Mouse (Mus musculus) heart, embryonic 16.5 days (tissue): ENCODE data around the gene Fmn2. TPM values are rescaled to one million over a fixed set of nuclear protein-coding genes. Genes with fewer than 3 reads are reported as not detected.

Experiments used
- ATAC-seq: fragments of 200-750 bp; cut with Nextera tagmentation; replicated peaks from 2 replicates; pipeline ENCODE4 v1.8.0; 2017; ENCODE audit warnings: moderate number of reproducible peaks; ENCODE audit not compliant: insufficient read depth, low FRiP score; ENCODE audit errors: extremely low read depth
- H3K27ac ChIP-seq: fragments of 300-500 bp; sonication (generic); 2 replicates; pipeline ENCODE4 v1.5.1; 2014; ENCODE audit warnings: mild to moderate bottlenecking, low read length, control low read depth, moderate library complexity
- H3K27me3 ChIP-seq: fragments of 300-500 bp; sonication (generic); 2 replicates; pipeline ENCODE4 v1.6.1; 2014; ENCODE audit warnings: low read length, mixed read lengths; ENCODE audit not compliant: control insufficient read depth, insufficient read depth
- H3K36me3 ChIP-seq: fragments of 300-500 bp; sonication (generic); 2 replicates; pipeline ENCODE4 v1.6.1; 2014; ENCODE audit not compliant: control insufficient read depth, insufficient read depth
- H3K4me1 ChIP-seq: fragments of 300-500 bp; sonication (generic); 2 replicates; pipeline ENCODE4 v1.6.1; 2014; ENCODE audit warnings: low read length, mixed read lengths; ENCODE audit not compliant: control insufficient read depth, insufficient read depth
- H3K4me2 ChIP-seq: fragments of 300-500 bp; sonication (generic); 2 replicates; pipeline ENCODE4 v1.6.1; 2014; ENCODE audit warnings: low read depth, mild to moderate bottlenecking, control low read depth, low read length
- H3K4me3 ChIP-seq: fragments of 300-500 bp; sonication (generic); 2 replicates; pipeline ENCODE4 v1.5.1; 2014; ENCODE audit warnings: mild to moderate bottlenecking, control low read depth, low read length
- H3K9ac ChIP-seq: fragments of 300-500 bp; sonication (generic); 2 replicates; pipeline ENCODE4 v1.6.1; 2014; ENCODE audit warnings: low read length, control low read depth
- H3K9me3 ChIP-seq: fragments of 300-500 bp; sonication (generic); replicated peaks from 2 replicates; pipeline ENCODE4 v1.6.1; 2016; ENCODE audit warnings: low read length; ENCODE audit not compliant: control insufficient read depth
- WGBS: fragments of 180-500 bp; shearing (Covaris S2); extraction: QIAGEN DNeasy Blood & Tissue Kit; methylation state at CpG from one replicate; pipeline ENCODE4 v1.1.7; 2014; 5-methylcytosine and 5-hydroxymethylcytosine counted together
- polyA plus RNA-seq: library from polyadenylated mRNA; unstranded; fragments of >200 nt; fragmentation: Nextera tagmentation; extraction: Ambion mirVana; gene quantifications from 2 replicates; pipeline ENCODE4 v1.2.1, GENCODE M21; 2015

Fmn2 gene
- polyA plus RNA-seq, 1 experiment from 2014 or later = 0.25 TPM

DNA sequence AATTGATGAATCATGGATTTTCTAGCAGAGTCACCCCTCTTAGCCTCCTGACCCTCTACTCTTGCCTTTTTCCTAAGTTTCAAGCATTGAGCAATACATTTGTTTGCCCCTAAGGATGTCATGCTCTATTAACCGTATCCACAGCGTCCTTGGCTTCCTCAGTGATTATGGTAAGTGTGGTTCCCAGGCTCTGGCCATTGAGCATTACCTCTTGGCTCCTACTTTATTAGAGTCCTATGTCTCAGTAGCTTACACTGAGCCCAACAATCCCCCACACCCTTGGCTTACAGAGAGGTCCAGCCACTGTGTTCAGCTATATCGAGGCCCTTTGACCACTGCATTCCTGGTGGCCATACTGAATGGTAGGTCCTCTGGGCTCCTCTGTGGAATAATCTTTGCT is 265.2 kb downstream of the Fmn2 start:
- no peak for ATAC-seq
- WGBS = 85% methylated on average over 3 of the region's 3 CpGs

DNA sequence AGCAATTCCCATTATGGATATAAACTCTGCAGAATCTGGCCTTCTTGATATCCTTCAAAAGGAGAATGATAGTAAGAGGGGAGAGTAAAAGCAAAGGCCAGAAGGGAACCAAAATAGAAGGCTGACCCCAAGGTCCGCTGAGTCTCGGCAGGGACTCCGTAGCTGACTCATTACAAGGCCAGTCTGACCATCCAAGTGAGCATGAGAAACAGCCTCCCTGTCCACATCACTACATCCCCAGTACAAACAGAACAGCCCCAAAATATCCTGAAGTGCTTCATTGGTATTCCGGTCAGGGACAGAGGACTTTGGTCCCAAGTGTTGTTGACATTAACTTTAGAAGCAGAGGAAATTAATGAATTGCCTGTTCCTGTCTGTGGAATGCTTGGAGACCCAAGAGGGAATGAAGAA is 270.3 kb downstream of the Fmn2 start:
- Histone ChIP-seq H3K4me3 (no peak overlapping the region), H3K27me3 (no peaks in the 10 kb centered on the region), H3K9me3 (no peaks in the 10 kb centered on the region), H3K27ac (no peak overlapping the region), H3K4me1 (no peaks in the 10 kb centered on the region), H3K36me3 (no peaks in the 10 kb centered on the region), H3K4me2 (no peak overlapping the region), H3K9ac (no peak overlapping the region)
- ATAC-seq = no peak
- WGBS = 66% methylated on average over 4 of the region's 4 CpGs

More for the DNA sequence above, 265.2 kb downstream of the Fmn2 start:
- Histone ChIP-seq H3K4me2 (no peak overlapping the region), H3K9ac (no peak overlapping the region), H3K27ac (no peak overlapping the region), H3K9me3 (no peaks in the 10 kb centered on the region), H3K27me3 (no peaks in the 10 kb centered on the region), H3K4me1 (no peaks in the 10 kb centered on the region), H3K4me3 (no peak overlapping the region), H3K36me3 (no peaks in the 10 kb centered on the region)

DNA sequence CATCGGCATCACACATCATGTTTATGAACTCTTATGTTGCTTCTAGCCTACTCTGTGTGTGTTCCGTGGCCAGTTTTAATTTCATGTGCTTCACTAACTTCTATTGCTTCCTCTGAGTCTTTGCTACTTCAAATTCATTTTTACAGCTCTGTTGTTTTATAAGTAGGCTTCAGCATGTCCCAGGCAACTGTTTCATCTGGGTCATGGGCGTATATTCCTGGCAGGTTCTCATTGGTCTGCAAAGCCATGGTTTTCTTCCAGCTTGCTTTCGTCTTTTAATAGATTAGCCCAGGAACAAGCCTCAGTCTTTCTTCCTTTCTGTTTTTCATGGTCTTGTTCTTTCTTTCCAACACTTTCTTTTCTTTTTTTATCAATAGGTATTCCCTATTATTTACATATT is 279.4 kb downstream of the Fmn2 start:
- H3K9me3 ChIP-seq = no peaks in the 10 kb centered on the region
- H3K4me3 ChIP-seq = no peak overlapping the region
- 81% methylated on average over 4 of the region's 4 CpGs for WGBS
- no peak overlapping the region for H3K4me2 ChIP-seq
- ATAC-seq = no peak
- no peaks in the 10 kb centered on the region for H3K27me3 ChIP-seq
- no peaks in the 10 kb centered on the region for H3K36me3 ChIP-seq
- no peak overlapping the region for H3K9ac ChIP-seq
- H3K4me1 ChIP-seq = no peaks in the 10 kb centered on the region
- H3K27ac ChIP-seq = no peak overlapping the region

DNA sequence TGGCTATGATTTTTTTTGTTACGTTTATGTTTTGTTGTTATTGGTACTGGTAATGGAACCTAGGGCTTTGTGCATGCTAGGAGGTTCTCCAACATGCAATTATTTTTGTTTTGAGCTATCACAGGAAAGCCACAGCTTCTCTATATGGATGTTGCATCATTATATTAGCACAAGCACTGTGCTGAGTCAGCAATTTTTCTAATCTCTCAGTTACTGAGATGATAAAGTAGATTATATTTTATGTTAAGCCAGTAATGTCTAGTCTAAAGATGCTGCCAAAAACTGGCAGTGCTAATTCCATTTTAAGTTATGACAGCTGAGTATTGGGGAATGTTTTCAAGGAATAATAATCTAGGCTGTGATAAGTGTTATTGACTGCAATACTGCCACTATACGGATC is 287.0 kb downstream of the Fmn2 start:
- 89% methylated on average over 2 of the region's 2 CpGs for WGBS
- no peak for ATAC-seq
- no peak overlapping the region for H3K4me3 ChIP-seq
- H3K27ac ChIP-seq = no peak overlapping the region
- no peaks in the 10 kb centered on the region for H3K27me3 ChIP-seq
- H3K4me2 ChIP-seq = no peak overlapping the region
- H3K9ac ChIP-seq = no peak overlapping the region
- H3K4me1 ChIP-seq = no peaks in the 10 kb centered on the region
- H3K36me3 ChIP-seq = no peaks in the 10 kb centered on the region
- no peaks in the 10 kb centered on the region for H3K9me3 ChIP-seq

DNA sequence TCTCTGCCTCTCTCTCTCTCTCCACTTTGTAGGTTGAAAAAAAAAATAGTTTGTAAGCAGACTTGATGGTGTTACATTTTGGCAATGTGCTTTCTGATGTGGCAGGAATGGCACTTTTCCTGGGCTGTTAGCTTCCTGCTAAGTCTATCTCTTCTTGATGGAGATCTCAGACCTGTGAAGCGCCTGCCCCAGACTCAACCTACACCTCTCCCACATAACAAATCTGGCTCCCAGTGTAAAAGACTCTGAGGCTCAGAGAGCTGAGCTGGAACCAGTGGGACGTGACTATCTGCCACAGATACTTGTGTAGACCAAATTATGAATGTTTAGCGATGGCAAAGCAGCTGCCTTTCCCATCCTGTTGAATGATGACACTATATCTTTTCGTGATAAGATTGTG is 310.2 kb downstream of the Fmn2 start:
- 56% methylated on average over 4 of the region's 4 CpGs for WGBS
- no peaks in the 10 kb centered on the region for H3K4me1 ChIP-seq
- H3K4me3 ChIP-seq = no peak overlapping the region
- H3K4me2 ChIP-seq = no peak overlapping the region
- no peak for ATAC-seq
- no peak overlapping the region for H3K9ac ChIP-seq
- H3K36me3 ChIP-seq = no peaks in the 10 kb centered on the region
- H3K9me3 ChIP-seq = no peaks in the 10 kb centered on the region
- H3K27me3 ChIP-seq = no peaks in the 10 kb centered on the region
- H3K27ac ChIP-seq = no peak overlapping the region

DNA sequence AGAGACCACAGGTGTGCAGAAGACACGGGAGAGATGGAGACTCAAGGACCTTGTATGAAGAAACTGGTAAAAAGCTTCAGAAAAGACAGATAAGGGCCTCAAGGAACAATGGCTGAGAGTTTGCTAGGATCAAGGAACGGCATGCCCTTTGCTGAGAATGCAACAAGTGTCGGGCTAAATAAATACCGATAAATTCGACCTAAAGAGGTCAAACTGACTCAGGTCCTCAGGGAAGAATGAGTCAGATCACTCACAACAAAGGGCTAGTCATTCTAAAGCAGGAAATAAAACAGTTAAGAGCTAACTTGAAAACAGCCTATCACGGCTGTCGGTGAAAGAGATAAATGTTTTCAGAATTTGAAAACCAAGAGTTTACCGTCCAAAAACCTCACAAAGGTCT is 324.9 kb downstream of the Fmn2 start:
- ATAC-seq = no peak
- Histone ChIP-seq H3K27ac (no peak overlapping the region), H3K27me3 (no peaks in the 10 kb centered on the region), H3K4me1 (no peaks in the 10 kb centered on the region), H3K9me3 (no peaks in the 10 kb centered on the region), H3K4me3 (no peak overlapping the region), H3K9ac (no peak overlapping the region), H3K4me2 (no peak overlapping the region), H3K36me3 (no peaks in the 10 kb centered on the region)
- 38% methylated on average over 8 of the region's 8 CpGs for WGBS

DNA sequence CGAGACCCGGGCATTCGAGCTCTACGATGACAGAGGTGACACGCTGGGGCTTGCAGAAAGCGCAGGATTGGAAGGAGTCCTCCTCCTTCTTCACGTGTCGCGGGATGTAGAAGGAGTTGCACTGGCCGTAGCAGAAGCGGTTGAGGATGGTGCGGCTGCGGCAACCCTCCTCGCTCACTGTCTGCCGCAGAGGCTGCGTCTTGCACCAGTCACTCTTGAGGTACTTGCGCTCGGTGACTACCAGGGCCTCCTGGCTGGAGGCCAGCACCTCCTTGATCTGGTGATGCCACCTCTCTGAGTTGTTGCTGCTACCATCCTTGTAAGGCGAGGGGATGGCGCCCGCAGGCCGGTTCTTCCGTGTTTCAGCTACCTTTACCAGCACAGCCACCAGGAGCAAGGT is 335.2 kb downstream of the Fmn2 start:
- no peaks in the 10 kb centered on the region for H3K27me3 ChIP-seq
- no peak overlapping the region for H3K4me3 ChIP-seq
- H3K4me1 ChIP-seq = no peaks in the 10 kb centered on the region
- H3K4me2 ChIP-seq = no peak overlapping the region
- 84% methylated on average over 23 of the region's 23 CpGs for WGBS
- peaks cover 3% of the 10 kb centered on the region; the same call in 1 of the 2 replicates for H3K9me3 ChIP-seq
- no peaks in the 10 kb centered on the region for H3K36me3 ChIP-seq
- no peak overlapping the region for H3K9ac ChIP-seq
- H3K27ac ChIP-seq = no peak overlapping the region
- no peak for ATAC-seq

DNA sequence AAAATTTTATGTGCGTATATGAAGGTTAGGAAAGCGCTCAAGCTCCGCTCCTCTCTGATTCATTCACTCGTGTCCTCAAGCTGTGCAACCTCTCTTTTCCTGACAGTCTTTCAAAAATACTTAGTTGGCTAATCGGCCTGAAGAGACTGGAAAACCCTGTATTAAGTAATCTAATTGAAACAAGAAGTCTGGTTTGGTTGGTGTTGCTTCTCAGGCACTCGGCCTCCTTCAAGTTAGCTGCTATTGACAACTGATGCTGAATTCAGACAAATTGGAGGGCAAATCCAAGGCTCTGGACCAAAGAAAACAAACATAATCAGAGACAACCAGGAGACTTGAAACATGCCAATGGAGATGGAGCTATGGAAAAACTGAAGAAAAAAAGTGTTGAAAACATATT is 343.2 kb downstream of the Fmn2 start:
- Histone ChIP-seq H3K36me3 (no peaks in the 10 kb centered on the region), H3K27me3 (no peaks in the 10 kb centered on the region), H3K9ac (no peak overlapping the region), H3K4me1 (no peaks in the 10 kb centered on the region), H3K4me3 (no peak overlapping the region), H3K27ac (no peak overlapping the region), H3K9me3 (no peaks in the 10 kb centered on the region), H3K4me2 (no peak overlapping the region)
- 82% methylated on average over 6 of the region's 6 CpGs for WGBS
- ATAC-seq = no peak

DNA sequence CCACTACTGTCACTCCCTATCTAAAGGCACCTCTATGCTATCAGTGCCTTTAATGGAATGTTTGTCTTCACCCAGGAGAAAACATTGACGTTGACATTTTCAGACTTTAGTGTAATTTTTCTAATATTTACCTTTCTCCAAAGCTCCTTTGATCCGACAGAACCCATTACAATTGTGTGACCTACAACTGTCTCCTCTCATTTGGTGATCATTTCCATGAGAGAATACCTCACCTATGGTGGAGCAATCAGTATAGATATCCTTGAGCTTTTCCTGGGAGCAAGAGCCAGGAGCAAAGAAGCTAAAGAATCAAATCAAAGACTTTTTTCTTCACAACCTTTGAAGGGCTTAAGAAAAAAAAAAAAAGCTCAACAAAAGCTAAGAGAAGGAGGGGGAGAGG is 354.6 kb downstream of the Fmn2 start:
- Histone ChIP-seq H3K27ac (no peak overlapping the region), H3K9ac (no peak overlapping the region), H3K4me2 (no peak overlapping the region), H3K27me3 (no peaks in the 10 kb centered on the region), H3K4me3 (no peak overlapping the region), H3K4me1 (no peaks in the 10 kb centered on the region), H3K36me3 (no peaks in the 10 kb centered on the region), H3K9me3 (no peaks in the 10 kb centered on the region)
- no peak for ATAC-seq
- WGBS = 47% methylated on average over 2 of the region's 2 CpGs
